Mouse (Mus musculus) spleen, adult 10 weeks (tissue): ENCODE results near the gene Rnase4. TPM values are rescaled to one million over a fixed set of nuclear protein-coding genes. Genes with fewer than 3 reads are reported as not detected.

Source experiments
- polyA plus RNA-seq: library from polyadenylated mRNA; stranded (reverse); fragments of 350-450 nt; fragmentation: Illumina TruSeq; extraction: RNeasy Lipid Tissue Mini Kit (QIAGEN cat#74804); gene quantifications from one replicate; pipeline ENCODE4 v1.2.3, GENCODE M21; 2015; ENCODE audit warnings: low replicate concordance; ENCODE audit not compliant: insufficient read depth

Rnase4 gene
- polyA plus RNA-seq: 32.5 TPM

GRCm38 (mm10) chr14:51090921-51091900 lies at the start of gene Rnase4, which contains the start of gene Ang:
Rnase4 (plus strand) TSS chr14:51091077.
Ang (plus strand) TSS chr14:51091150.

GRCm38 (mm10) chr14:51041769-51042168 lies 49.1 kb upstream of the Rnase4 start, which contains the start of gene Rnase9:
Rnase9 (minus strand) TSS chr14:51041869.

GRCm38 (mm10) chr14:51050063-51050462 lies 40.8 kb upstream of the Rnase4 start, which contains the start of gene Rnase11:
Rnase11 (minus strand) TSS chr14:51050163.

GRCm38 (mm10) chr14:51057401-51057831 lies 33.5 kb upstream of the Rnase4 start, which contains the start of gene Rnase12:
Rnase12 (minus strand) TSS chr14:51057661.

GRCm38 (mm10) chr14:51074335-51074734 lies 16.5 kb upstream of the Rnase4 start, which contains the start of gene Olfr750:
Olfr750 (minus strand) TSS chr14:51074435.

GRCm38 (mm10) chr14:51113916-51114560 lies 23.2 kb downstream of the Rnase4 start, which contains the start of gene Eddm3b:
Eddm3b (plus strand) TSS chr14:51114426.

GRCm38 (mm10) chr14:51146685-51147084 lies 55.8 kb downstream of the Rnase4 start, which contains the start of gene Rnase1:
Rnase1 (minus strand) TSS chr14:51146785.

Other genes starting within 250 kb of the Rnase4 start
- gene Tep1, start 220.5 kb upstream of the Rnase4 start, polyA plus RNA-seq: 58.6 TPM
- 0.44 TPM for gene Klhl33, start 193.6 kb upstream of the Rnase4 start, polyA plus RNA-seq
- gene Osgep, start 166.2 kb upstream of the Rnase4 start, polyA plus RNA-seq: 54.5 TPM
- gene Apex1, start 166.1 kb upstream of the Rnase4 start, polyA plus RNA-seq: 60.1 TPM
- 134 TPM for gene Pip4p1, start 160.2 kb upstream of the Rnase4 start, polyA plus RNA-seq
- 58.5 TPM for gene Pnp, start 160.0 kb upstream of the Rnase4 start, polyA plus RNA-seq
- 76.0 TPM for gene Gm49342, start 146.6 kb upstream of the Rnase4 start, polyA plus RNA-seq
- gene Pnp2, start 135.1 kb upstream of the Rnase4 start, polyA plus RNA-seq: 4.6 TPM
- gene Rnase10, start 83.3 kb upstream of the Rnase4 start, polyA plus RNA-seq: 0.26 TPM
- gene Rnase9, start 49.2 kb upstream of the Rnase4 start, polyA plus RNA-seq: not detected
- gene Rnase11, start 40.9 kb upstream of the Rnase4 start, polyA plus RNA-seq: not detected
- 4.4 TPM for gene Rnase12, start 33.4 kb upstream of the Rnase4 start, polyA plus RNA-seq
- not detected for gene Olfr750, start 16.6 kb upstream of the Rnase4 start, polyA plus RNA-seq
- 5.4 TPM for gene Ang, start 73 bp downstream of the Rnase4 start, polyA plus RNA-seq
- not detected for gene Eddm3b, start 23.3 kb downstream of the Rnase4 start, polyA plus RNA-seq
- gene Rnase6, start 32.8 kb downstream of the Rnase4 start, polyA plus RNA-seq: 227 TPM
- 7.4 TPM for gene Rnase1, start 55.7 kb downstream of the Rnase4 start, polyA plus RNA-seq
- not detected for gene Rnase2b, start 71.2 kb downstream of the Rnase4 start, polyA plus RNA-seq
- not detected for gene Ang2, start 108.1 kb downstream of the Rnase4 start, polyA plus RNA-seq
- gene Ear14, start 112.3 kb downstream of the Rnase4 start, polyA plus RNA-seq: not detected
- gene Rnase2a, start 165.0 kb downstream of the Rnase4 start, polyA plus RNA-seq: not detected